Mouse (Mus musculus) forelimb bud, embryonic 11.5 days (tissue): ENCODE data around the gene Cntnap5b.

Experiments
- DNase-seq: peaks from one replicate; pipeline ENCODE4 v3.0.0-alpha.2; 2012; ENCODE audit warnings: low read depth, low spot score

Gene Cntnap5b

DNA sequence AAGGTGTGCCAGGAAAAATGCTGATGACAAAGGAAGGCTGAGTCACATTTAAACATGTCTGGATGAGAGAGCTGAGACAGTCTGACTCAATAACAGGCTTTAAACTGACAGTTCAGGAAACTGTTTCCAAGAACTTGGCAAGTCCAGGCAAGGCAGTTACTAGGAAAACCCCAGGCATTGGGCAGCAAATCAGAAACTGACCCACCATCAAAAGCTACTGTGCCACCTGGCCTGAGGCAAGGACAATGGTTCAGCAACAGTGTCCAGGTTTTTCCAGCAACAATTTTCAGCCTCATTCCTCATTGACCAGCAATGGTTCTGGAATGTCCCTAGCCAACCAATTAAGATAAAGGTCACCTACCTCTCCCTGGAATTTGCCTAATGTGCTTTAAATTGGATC is 399.0 kb downstream of the Cntnap5b start:
- DNase-seq: no peak

DNA sequence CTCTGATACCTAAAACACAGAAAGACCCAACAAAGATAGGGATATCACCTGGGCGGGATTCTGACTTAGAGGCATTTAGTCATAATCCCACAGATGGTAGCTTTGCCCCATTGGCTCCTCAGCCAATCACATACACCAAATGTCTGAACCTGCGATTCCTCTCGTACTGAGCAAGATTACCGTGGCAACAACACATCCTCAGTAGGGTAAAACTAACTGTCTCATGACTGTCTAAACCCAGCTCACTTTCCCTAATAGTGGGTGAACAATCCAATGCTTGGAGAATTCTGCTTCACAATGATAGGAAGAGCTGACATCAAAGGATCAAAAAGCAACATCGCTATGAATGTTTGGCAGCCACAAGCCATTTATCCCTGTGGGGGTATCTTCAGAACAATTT is 407.5 kb downstream of the Cntnap5b start:
- DNase-seq: peak; percentile 100

DNA sequence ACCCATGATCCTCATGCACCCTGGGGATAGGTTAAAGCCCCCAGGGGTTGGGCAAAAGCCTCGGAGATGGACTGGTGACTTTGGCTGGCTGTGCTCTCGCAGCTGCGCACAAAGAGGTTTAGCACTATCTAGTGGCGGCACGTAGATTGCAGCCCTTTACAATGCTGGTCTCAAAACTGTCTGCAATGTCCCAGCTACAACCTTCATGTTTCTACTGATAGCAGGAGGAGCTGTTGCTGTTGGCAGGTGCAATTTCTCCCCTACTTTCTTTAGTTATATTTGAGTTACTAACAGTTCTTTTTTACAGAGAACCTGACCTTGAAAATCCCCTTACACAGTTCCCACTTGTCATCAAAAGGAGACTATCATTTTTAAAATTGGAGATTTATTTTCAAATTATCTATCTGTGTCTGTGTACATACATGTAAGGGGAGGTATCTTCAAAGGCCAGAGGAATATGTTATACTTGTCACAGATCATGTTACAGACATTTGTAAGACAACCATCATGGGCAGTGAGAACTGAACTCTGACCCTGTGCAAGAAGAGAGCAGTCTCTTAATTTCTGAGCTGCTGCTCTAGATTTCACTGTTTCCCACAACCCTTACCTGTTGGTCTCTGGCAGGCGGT is 459.5 kb downstream of the Cntnap5b start:
- no peak for DNase-seq

DNA sequence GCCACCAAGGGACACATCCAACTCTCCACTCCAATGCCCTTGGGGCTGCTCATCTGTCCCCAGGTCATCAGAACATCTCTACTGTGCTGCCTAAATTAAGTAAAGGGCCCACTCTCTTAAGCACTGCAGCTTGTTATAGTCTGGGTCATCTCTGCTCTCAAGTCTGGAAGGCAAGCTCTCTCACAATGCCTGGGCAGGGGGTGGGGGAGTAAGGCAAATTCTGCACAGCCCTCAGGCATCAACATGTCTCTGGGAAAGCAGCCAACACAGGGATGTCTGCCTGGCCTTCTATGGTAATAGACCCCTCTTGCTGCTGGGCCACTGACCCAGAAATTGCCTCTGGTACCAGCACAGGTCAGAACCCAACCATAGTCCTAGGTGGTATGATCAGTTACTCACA is 479.4 kb downstream of the Cntnap5b start:
- DNase-seq: no peak

DNA sequence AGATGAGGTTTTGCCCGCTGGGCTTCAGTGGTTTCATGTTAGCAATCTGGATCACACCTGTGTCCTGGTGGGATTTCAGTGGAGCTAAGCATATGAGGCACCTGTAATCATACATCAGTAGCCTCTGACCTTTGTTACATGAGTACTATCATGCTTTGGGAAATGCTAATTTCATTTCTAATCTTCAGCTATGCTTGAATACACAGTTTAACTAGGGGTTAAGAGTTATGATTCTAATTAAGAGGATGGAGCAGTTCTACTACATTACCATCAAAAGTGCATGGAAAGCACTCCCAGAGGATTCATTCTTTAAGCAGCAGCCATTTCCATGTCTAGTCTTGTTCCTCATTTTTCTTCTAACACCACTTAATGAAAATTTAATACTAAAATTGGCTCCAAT is 538.1 kb downstream of the Cntnap5b start:
- DNase-seq: no peak

DNA sequence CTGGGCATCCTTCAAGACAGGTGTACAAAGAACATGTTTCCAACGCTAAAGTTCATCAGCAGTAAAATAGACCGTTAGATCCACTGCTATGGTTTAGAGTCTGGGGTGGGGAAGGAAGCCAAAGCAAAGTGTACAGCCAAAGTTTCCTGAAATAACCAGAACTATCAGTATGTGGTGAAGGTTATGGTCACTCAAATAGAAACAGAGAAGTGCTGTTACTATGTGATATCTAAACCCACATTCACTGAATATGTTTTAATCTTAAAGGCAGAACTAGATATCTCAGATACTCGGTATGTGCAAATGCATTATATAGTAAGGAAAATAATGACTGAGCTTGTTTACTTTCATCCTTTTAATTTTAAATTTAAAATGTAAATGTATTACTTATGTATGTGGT is 558.5 kb downstream of the Cntnap5b start:
- DNase-seq: no peak

DNA sequence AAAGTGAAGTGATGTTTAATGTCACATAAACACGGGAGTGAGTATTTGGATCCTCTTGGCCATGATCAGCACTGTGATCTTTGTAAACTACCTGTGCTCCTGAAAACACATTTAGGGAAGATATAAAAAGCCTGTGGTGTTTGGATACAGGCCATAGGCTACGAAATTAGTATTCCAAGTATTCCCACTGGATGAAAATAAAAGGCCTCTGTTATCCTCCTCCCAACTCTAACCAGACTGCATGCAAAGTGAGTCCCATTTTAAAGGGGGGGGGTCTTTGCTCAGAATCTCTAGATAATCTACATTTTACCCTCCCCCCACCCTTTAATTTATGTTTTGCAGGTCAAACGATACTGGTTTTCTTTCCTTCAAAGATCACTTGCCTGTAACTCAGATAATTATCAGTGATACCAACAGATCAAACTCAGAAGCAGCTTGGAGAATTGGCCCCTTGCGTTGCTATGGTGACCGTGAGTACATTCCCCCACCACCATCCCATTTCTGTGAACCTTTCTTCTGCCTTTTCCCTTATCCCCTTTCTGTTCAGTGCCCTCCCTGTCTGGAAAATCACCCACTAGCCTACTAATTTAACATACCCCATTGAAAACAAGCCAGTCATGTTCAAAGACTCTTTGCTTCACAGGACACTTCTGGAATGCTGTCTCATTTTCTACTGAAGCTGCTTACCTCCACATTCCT is 597.0 kb downstream of the Cntnap5b start:
- DNase-seq: no peak

DNA sequence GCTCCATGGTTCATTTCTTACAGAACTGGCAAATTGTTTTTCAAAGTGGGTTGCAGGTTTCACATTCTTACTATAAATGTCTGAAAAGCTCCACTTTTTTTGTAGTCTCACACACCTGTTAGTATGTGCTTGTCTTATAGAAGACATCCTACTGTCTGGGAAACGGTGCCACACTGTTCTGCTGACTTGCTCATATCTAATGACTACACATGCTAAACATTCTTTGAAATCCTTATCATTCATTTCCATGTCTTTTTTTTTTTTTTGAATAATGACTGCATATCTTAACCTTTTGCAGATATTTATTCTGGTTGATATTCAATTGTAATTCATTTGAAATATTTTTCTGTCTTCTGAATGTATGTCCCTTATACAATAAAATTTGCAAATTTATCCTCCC is 613.7 kb downstream of the Cntnap5b start:
- no peak for DNase-seq

DNA sequence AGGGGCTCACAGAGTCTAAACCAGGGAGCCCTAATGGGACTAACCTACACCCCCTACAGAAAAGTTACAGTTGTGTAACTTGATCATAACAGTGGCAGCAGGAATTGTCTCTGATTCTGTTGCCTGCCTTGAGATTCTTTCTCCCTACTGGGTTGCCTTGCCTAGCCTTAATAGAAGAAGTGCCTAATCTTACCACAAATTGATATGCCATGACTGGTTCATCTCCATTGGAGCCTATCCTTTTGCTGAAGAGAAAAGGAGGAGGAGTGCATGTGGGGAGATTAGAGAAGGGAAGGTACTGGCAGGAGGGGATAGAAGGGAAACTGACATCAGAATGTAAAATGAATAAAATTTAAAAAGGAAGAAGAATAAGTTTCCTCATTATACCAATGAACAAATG is 621.5 kb downstream of the Cntnap5b start:
- no peak for DNase-seq

DNA sequence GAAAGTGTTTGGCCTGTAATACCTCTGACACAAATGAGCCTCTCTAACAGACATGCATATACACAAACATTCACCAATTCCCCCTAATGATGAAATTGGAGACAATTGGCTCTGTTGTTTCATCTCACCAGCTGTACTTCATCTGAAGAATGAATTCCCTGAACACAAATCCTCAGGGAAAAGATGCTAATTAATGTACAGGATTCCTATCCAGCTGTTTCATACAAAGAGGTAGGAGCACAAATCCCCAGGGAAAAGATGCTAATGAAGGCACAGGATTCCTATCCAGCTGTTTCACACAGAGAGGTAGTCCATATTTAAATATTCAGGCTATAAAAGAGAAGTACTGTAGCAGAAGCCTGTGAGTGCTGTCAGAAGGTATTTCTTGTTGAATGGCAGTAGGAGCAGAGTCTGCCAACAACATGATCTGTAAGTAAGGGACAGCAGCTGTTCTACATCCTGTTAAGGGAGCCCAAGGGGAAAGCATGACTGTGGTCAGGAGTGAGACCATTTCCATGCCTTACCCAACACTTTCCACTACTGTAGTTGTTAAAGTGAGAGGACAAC is 644.2 kb downstream of the Cntnap5b start:
- no peak for DNase-seq

DNA sequence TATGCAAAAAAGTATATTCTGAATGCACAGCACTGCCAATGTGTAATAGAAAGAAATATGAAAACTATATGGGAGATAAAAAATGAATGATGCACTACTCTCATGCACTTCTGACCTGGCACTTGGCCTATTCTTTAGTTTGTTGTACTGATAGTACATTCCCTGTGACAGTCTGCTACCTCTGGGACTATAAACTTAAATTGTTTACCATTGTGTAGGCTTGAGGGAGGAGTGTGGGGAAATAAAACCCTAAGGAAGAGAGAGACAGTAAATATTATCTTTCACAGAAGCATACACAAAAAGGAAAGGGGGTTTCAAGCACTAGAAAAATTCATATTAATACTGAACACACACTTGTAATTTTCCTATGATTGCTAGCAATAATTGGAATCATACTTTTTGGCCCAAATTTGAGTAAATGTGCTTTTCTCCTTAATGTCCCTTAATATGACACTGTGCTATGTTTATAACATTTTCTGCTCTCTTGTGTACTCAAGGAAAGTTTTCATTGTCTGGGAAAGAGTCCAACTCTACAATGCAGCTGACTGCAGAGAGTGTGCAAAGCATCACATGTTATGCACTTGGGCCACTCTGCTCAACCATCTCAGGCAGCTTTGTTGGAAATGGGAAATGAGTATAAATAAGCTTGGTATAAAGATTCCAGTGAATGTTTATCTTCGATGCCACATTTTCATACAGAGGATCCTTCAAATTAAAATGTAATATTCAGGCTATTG is 657.6 kb downstream of the Cntnap5b start:
- no peak for DNase-seq

DNA sequence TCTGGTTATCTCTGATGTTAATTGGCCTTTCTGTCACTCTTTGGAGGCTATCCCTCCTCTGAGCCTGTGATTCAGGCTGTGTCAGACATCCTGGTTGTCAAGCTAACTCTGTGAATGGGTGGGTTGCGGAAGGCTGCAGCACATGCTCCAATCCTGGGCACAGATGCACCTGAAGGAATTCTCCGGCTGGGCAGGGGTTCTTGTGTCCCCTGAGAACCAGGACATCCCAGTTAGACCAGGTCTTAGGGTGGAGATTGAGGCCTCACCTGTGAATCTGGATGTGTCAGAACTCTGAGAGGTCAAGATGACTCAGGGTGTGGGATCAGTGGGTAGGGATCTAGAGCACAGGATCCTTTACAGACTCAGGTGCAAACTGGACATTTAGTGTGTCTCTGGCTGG is 691.3 kb downstream of the Cntnap5b start:
- no peak for DNase-seq

DNA sequence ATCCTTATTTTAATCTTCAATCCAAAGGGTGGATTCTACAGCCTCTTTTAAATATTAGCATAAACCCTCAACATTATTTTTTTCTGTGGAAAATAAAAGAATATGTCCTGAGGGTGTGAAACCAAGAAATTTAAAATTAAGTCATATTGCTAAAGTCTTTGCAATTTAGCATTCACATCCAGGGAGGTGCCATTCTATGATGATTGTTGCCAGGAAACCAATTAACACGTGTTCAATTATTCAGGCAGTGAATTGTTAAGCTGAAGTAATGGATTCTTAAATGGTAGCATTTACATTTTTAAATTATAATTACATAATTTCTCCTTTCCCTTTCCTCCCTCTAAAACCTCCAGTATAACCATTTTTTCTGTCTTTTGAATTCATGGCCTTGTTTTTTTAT is 692.7 kb downstream of the Cntnap5b start:
- no peak for DNase-seq

DNA sequence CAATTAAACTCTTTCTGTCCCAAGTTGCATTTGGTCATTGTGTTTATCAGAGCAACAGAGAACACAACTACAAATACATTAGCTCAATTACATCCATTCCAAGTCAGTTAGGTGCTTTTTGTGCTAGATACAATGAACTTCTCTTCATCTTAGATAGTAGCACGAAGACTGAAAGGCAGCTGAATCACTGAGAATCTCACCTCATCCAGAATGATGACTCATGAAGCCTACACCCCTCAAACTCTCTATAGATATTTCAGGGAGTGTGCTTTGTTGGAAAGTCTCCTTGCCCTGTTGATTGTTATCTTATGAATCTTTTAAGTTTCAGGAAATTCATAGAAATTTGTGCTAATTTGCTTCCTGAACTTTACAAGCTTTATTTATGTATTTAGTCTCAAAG is 695.0 kb downstream of the Cntnap5b start:
- no peak for DNase-seq

DNA sequence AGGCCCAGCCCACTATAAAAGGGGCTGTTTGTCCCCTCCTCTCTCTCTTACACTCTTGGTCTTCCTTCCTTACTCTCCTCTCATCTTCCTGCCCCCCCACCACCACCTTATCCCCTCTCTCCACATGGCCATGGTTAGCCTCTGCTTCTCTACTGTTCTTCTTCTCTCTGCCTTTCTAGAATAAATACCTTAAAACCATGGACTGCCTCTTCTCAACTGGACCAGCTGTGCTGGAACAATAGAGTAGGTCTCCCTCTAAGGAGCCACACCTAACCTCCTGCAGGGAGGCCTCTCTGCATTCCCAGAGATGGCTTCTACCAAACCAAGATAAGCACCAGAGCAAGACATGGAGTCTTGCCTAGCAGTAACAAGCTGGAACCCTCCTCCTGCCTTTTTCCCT is 737.3 kb downstream of the Cntnap5b start:
- no peak for DNase-seq
